Mouse (Mus musculus) kidney, postnatal 0 days (tissue): ENCODE measurements around the gene Ifna9. TPM values are rescaled to one million over a fixed set of nuclear protein-coding genes. Genes with fewer than 3 reads are reported as not detected.

Source experiments
- ATAC-seq: fragments of 200-750 bp; cut with Nextera tagmentation; replicated peaks from 2 replicates; pipeline ENCODE4 v1.8.0; 2017; ENCODE audit warnings: low read depth, moderate number of reproducible peaks, moderate TSS enrichment, moderate library complexity; ENCODE audit not compliant: low FRiP score
- DNase-seq: peaks from one replicate; pipeline ENCODE4 v3.0.0-alpha.2; 2016; ENCODE audit warnings: low spot score
- H3K27ac ChIP-seq: fragments of 300-500 bp; sonication (generic); 2 replicates; pipeline ENCODE4 v1.5.1; 2014; ENCODE audit warnings: mild to moderate bottlenecking
- H3K27me3 ChIP-seq: fragments of 300-500 bp; sonication (generic); 2 replicates; pipeline ENCODE4 v1.6.1; 2014; ENCODE audit warnings: low read length, mixed read lengths; ENCODE audit not compliant: insufficient read depth
- H3K36me3 ChIP-seq: fragments of 300-500 bp; sonication (generic); 2 replicates; pipeline ENCODE4 v1.6.1; 2014; ENCODE audit warnings: low read length, mixed read lengths; ENCODE audit not compliant: insufficient read depth
- H3K4me1 ChIP-seq: fragments of 300-500 bp; sonication (generic); replicated peaks from 2 replicates; pipeline ENCODE4 v1.6.1; 2014; ENCODE audit warnings: antibody characterized with exemption, low read length, mixed read lengths; ENCODE audit not compliant: insufficient read depth
- H3K4me2 ChIP-seq: fragments of 300-500 bp; sonication (generic); 2 replicates; pipeline ENCODE4 v1.6.1; 2014; ENCODE audit warnings: mild to moderate bottlenecking, low read length, moderate library complexity, mixed read lengths
- H3K4me3 ChIP-seq: fragments of 300-500 bp; sonication (generic); replicated peaks from 2 replicates; pipeline ENCODE4 v1.5.1; 2014; ENCODE audit warnings: low read depth, low read length
- H3K9ac ChIP-seq: fragments of 300-500 bp; sonication (generic); 2 replicates; pipeline ENCODE4 v1.6.1; 2014; ENCODE audit warnings: low read depth, low read length
- H3K9me3 ChIP-seq: fragments of 300-500 bp; sonication (generic); replicated peaks from 2 replicates; pipeline ENCODE4 v1.6.1; 2016; ENCODE audit warnings: low read length, inconsistent platforms, mixed read lengths
- CTCF ChIP-seq: IDR thresholded peaks from 2 replicates; pipeline ENCODE4 v1.5.1; 2016; ENCODE audit warnings: antibody characterized with exemption, low read depth, mild to moderate bottlenecking, moderate library complexity
- WGBS: fragments of 180-500 bp; shearing (Covaris S2); extraction: QIAGEN DNeasy Blood & Tissue Kit; methylation state at CpG from one replicate; pipeline ENCODE4 v1.1.7; 2014; 5-methylcytosine and 5-hydroxymethylcytosine counted together
- polyA plus RNA-seq: library from polyadenylated mRNA; unstranded; fragments of >200 nt; fragmentation: Nextera tagmentation; extraction: Ambion mirVana; gene quantifications from 2 replicates; pipeline ENCODE4 v1.2.1, GENCODE M21; 2015

Gene Ifna9
- not detected in 2 replicates for polyA plus RNA-seq

DNA sequence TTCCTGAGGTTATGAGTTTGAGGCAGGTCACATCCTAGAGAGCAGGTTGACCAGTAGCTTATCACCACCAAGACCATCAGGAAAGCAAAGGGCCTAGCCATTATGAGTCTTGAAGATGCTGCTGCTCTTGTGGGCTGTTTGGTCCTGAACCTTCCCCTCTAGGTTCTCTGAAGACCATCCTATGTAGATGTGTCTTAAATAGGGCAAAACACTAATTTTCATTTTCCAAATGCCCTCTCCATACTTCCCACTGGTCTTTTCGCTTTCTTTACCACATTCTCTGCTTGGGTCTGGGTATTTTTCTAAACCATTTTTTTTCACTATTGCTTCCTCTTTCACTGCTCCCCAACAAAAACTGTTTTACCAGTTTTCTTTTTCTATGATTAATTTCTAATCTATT, at the start of gene Ifna9:
Ifna9 (minus strand) TSS at position 101 of the 400 bp plus-strand sequence.
- TF ChIP-seq CTCF = no peak
- H3K4me2 ChIP-seq = no peak within 1 kb of the TSS
- H3K4me1 ChIP-seq = no peaks in the 10 kb centered on the region
- no peaks in the 10 kb centered on the region for H3K36me3 ChIP-seq
- H3K9ac ChIP-seq = no peak within 1 kb of the TSS
- H3K4me3 ChIP-seq = no peak within 1 kb of the TSS
- no peaks in the 10 kb centered on the region for H3K27me3 ChIP-seq
- no peak within 1 kb of the TSS for H3K27ac ChIP-seq
- no peak for ATAC-seq
- no peaks in the 10 kb centered on the region for H3K9me3 ChIP-seq
- WGBS = 82% methylated on average over 1 of the region's 1 CpGs
- DNase-seq = no peak

DNA sequence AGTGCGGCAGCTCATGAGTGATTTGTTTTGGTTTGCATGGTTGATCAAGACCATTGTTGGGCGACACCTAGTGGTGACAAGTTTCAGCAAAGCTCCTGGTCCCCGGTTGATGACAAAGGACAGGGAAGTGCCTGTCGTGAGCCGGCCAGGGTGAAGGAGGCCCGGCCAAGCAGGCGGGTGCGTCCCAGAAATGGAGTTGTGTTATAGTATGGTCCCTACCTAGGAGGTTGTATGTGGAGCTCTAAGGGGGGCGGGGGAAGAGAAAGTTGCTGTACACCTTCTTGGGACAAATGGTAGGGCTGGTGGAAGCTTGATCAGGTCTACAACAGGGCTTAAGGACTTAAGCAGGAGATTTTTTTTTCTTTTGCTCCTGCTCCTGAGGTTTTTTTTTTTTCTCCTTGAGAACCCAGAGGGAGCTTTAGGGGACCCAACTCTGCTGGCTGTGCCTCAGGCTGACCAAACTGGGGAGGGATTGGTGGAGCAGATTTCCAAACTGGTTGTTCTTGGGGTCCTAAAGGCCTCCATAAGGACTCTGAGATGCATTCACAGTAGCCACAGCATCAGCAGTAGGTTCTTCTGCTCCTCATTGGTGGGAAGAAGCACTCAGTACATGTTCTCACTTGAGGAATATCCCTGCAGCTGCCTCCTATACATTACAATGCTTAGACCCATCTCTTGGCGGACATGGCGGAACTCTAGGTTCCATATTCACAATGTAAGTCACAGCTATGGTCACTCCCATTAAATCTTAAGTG, 49.1 kb upstream of the Ifna9 start:
- DNase-seq (peak; percentile 100), ATAC-seq (peak; percentile 96)
- H3K4me3 ChIP-seq = peak overlapping the region; percentile 49
- no peaks in the 10 kb centered on the region for H3K9me3 ChIP-seq
- no peaks in the 10 kb centered on the region for H3K27me3 ChIP-seq
- H3K4me2 ChIP-seq = peak overlapping the region; percentile 63
- 11% methylated on average over 11 of the region's 11 CpGs for WGBS
- H3K27ac ChIP-seq = 0 out of 2 replicates have a peak overlapping the region, but pooled peaks have one; percentile 10
- peak; percentile 95 for TF ChIP-seq CTCF
- no peaks in the 10 kb centered on the region for H3K36me3 ChIP-seq
- H3K4me1 ChIP-seq = no peaks in the 10 kb centered on the region
- peak overlapping the region; percentile 37; the same call in 1 of the 2 replicates for H3K9ac ChIP-seq

DNA sequence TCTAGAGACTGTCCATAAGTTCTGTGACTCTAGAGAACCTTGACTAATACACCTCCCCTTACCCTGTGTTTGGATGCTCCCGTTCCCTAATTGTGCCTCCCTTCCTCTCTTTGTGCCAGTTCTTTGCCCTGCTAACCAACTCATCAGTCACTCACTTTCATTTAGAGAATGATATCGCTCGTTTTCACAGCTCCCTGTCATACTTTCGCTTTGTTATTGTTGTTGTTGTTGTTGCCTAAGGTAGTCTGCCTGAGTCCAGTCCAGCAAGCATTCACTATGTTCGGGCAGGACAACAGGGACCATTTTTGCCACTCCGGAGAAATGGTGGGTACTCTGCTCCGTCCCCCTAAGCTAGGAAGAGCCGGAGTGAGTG, 48.5 kb upstream of the Ifna9 start:
- H3K9ac ChIP-seq = peak overlapping the region; percentile 37; the same call in 1 of the 2 replicates
- H3K4me1 ChIP-seq = no peaks in the 10 kb centered on the region
- no peak overlapping the region for H3K27ac ChIP-seq
- H3K4me2 ChIP-seq = peak overlapping the region; percentile 63
- H3K27me3 ChIP-seq = no peaks in the 10 kb centered on the region
- WGBS = 51% methylated on average over 8 of the region's 8 CpGs
- H3K4me3 ChIP-seq = peak overlapping the region; percentile 49
- no peaks in the 10 kb centered on the region for H3K9me3 ChIP-seq
- H3K36me3 ChIP-seq = no peaks in the 10 kb centered on the region
- ATAC-seq (no peak), DNase-seq (no peak)
- TF ChIP-seq CTCF = no peak

DNA sequence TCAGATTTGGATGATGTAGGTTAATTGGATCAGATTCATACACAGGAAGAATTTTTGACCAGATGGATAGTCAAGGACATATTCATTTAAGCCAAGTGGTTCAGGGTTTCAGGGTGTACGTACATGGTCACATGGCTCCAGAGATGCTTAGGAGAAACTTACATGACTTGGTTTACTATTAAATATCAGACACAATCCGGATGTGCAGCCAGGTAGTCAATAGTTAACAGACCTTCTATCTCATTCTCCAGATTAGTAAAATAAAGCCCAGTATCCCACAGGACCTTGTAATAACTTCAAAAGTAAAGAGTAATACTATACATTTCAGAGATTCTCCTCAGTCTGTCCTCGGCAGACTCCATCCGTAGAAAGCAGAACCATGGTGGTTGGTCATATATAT, 42.1 kb upstream of the Ifna9 start, which contains the start of gene C87499:
C87499 (minus strand) TSS at position 101 of the 400 bp plus-strand sequence.
- H3K9me3 ChIP-seq = no peaks in the 10 kb centered on the region
- WGBS = 88% methylated on average over 4 of the region's 4 CpGs
- H3K27ac ChIP-seq = no peak within 1 kb of the TSS
- DNase-seq (no peak), ATAC-seq (no peak)
- no peaks in the 10 kb centered on the region for H3K27me3 ChIP-seq
- H3K4me2 ChIP-seq = no peak within 1 kb of the TSS
- no peak within 1 kb of the TSS for H3K9ac ChIP-seq
- H3K36me3 ChIP-seq = no peaks in the 10 kb centered on the region
- no peak within 1 kb of the TSS for H3K4me3 ChIP-seq
- TF ChIP-seq CTCF = no peak
- no peaks in the 10 kb centered on the region for H3K4me1 ChIP-seq

DNA sequence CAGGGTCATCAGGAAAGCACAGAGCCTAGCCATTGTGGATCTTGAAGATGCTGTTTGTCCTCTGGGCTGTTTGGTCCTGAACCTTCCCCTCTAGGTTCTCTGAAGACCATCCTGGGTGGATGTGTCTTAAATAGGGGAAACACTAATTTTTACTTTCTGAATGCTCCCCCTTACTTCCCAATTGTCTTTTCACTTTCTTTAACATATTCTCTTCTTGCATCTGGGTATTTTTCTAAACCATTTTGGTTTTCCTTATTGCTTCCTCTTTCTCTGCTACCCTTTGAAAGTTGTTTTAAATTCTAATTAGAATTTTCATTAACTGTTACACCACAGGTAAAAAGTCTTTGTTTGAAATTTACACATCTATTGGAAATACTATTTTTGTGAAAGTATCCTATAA, 11.1 kb upstream of the Ifna9 start, which contains the start of gene Ifna12:
Ifna12 (minus strand) TSS at position 101 of the 400 bp plus-strand sequence.
- DNase-seq (no peak), ATAC-seq (no peak)
- Histone ChIP-seq H3K4me3 (no peak within 1 kb of the TSS), H3K27me3 (no peaks in the 10 kb centered on the region), H3K4me1 (no peaks in the 10 kb centered on the region), H3K9me3 (no peaks in the 10 kb centered on the region), H3K4me2 (no peak within 1 kb of the TSS), H3K36me3 (no peaks in the 10 kb centered on the region), H3K9ac (no peak within 1 kb of the TSS), H3K27ac (no peak within 1 kb of the TSS)
- TF ChIP-seq CTCF = no peak

DNA sequence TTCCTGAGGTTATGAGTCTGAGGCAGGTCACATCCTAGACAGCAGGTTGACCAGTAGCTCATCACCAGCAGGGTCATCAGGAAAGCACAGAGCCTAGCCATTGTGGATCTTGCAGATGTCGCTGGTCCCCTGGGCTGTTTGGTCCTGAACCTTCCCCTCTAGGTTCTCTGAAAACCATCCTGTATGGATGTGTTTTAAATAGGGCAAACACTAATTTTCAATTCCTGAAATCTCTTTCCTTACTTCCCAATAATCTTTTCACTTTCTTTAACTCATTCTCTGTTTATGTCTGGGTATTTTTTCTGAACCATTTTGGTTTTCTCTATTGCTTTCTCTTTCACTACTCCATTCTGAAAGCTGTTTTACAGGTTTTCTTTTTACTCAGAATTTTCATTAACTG, 20.5 kb downstream of the Ifna9 start, which contains the start of gene Ifna14:
Ifna14 (minus strand) TSS at position 101 of the 400 bp plus-strand sequence.
- H3K4me2 ChIP-seq = no peak within 1 kb of the TSS
- no peak within 1 kb of the TSS for H3K27ac ChIP-seq
- ATAC-seq (no peak), DNase-seq (no peak)
- 71% methylated on average over 1 of the region's 1 CpGs for WGBS
- no peaks in the 10 kb centered on the region for H3K27me3 ChIP-seq
- H3K9ac ChIP-seq = no peak within 1 kb of the TSS
- no peaks in the 10 kb centered on the region for H3K4me1 ChIP-seq
- no peaks in the 10 kb centered on the region for H3K9me3 ChIP-seq
- no peak within 1 kb of the TSS for H3K4me3 ChIP-seq
- H3K36me3 ChIP-seq = no peaks in the 10 kb centered on the region
- no peak for TF ChIP-seq CTCF
